Mouse (Mus musculus) forebrain, embryonic 15.5 days (tissue): Measurements from ENCODE around the gene Tmbim4. TPM values are rescaled to one million over a fixed set of nuclear protein-coding genes. Genes with fewer than 3 reads are reported as not detected.
"Not testable (repeated sequence)": the region's sequence is repeated elsewhere in the genome, so short reads cannot be mapped to it uniquely, and the experiment has no call there.

Experiments
- ATAC-seq: fragments of 200-750 bp; cut with Nextera tagmentation; replicated peaks from 2 replicates; pipeline ENCODE4 v1.8.0; 2017; ENCODE audit warnings: mild to moderate bottlenecking, moderate TSS enrichment, moderate library complexity
- H3K27ac ChIP-seq: fragments of 300-500 bp; sonication (generic); replicated peaks from 2 replicates; pipeline ENCODE4 v1.5.1; 2015; ENCODE audit warnings: mild to moderate bottlenecking, inconsistent platforms
- H3K27me3 ChIP-seq: fragments of 300-500 bp; sonication (generic); 2 replicates; pipeline ENCODE4 v1.6.1; 2015; ENCODE audit warnings: inconsistent platforms
- H3K36me3 ChIP-seq: fragments of 300-500 bp; sonication (generic); 2 replicates; pipeline ENCODE4 v1.6.1; 2015; ENCODE audit warnings: mild to moderate bottlenecking, inconsistent platforms
- H3K4me1 ChIP-seq: fragments of 300-500 bp; sonication (generic); 2 replicates; pipeline ENCODE4 v1.6.1; 2015; ENCODE audit warnings: inconsistent platforms
- H3K4me2 ChIP-seq: fragments of 300-500 bp; sonication (generic); replicated peaks from 2 replicates; pipeline ENCODE4 v1.6.1; 2015; ENCODE audit warnings: mild to moderate bottlenecking, inconsistent platforms
- H3K4me3 ChIP-seq: fragments of 300-500 bp; sonication (generic); 2 replicates; pipeline ENCODE4 v1.5.1; 2015; ENCODE audit warnings: mild to moderate bottlenecking, inconsistent platforms
- H3K9ac ChIP-seq: fragments of 300-500 bp; sonication (generic); replicated peaks from 2 replicates; pipeline ENCODE4 v1.6.1; 2015; ENCODE audit warnings: mild to moderate bottlenecking, inconsistent platforms
- H3K9me3 ChIP-seq: fragments of 300-500 bp; sonication (generic); 2 replicates; pipeline ENCODE4 v1.6.1; 2016; ENCODE audit warnings: inconsistent platforms
- WGBS: fragments of 180-500 bp; shearing (Covaris S2); methylation state at CpG from one replicate; pipeline ENCODE4 v1.1.7; 2015; ENCODE audit warnings: mixed read lengths; 5-methylcytosine and 5-hydroxymethylcytosine counted together
- polyA plus RNA-seq: library from polyadenylated mRNA; unstranded; fragments of >200 nt; fragmentation: Nextera tagmentation; extraction: Ambion mirVana; gene quantifications from 2 replicates; pipeline ENCODE4 v1.2.1, GENCODE M21; 2015

Gene Tmbim4
- polyA plus RNA-seq, 1 experiment from 2014 or later, result 74.4 TPM

DNA sequence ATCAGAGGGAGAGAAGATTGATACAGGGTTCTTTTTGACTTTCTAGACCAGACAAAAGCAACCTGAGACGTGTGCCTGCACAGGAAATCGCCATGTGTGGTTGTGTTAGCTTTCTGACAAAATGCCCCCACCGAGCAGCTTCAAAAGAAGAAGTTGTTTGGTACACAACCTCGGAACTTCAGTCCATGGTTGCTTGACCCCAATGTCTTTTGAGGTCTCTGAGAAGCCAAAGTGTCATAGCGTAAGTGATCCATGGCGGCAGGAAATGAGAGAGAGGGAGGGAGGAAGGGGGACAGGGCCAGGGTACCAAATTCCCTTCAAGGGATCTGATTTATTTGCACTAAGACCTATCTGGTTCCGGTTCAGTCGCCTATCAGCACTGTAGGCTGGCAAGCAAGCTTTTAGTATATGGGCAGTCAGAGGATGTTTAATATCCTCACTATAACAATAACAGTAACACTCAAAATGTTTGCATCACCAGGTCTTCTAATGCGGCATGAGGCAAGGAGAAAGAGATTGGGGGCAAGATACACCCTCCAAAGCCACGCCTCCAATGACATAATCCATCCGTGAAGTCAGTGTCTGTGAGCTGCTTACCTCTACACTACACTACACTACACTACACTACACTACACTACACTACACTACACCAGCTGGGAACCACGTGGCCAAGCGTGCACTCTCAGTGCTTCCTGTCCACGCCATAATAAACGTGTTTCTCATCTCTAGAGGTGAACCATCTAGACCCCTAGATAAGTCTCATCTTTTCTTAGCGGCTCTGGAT, 1.3 kb downstream of the Tmbim4 start:
- H3K4me1 ChIP-seq, result peaks cover 9% of the 10 kb centered on the region
- no peak overlapping the region for H3K9ac ChIP-seq
- H3K36me3 ChIP-seq, result no peaks in the 10 kb centered on the region
- no peak overlapping the region for H3K27ac ChIP-seq
- no peak for ATAC-seq
- H3K9me3 ChIP-seq, result no peaks in the 10 kb centered on the region
- H3K4me2 ChIP-seq, result no peak overlapping the region
- peaks cover 12% of the 10 kb centered on the region; the same call in 1 of the 2 replicates for H3K27me3 ChIP-seq
- 77% methylated on average over 16 of the region's 16 CpGs for WGBS
- no peak overlapping the region for H3K4me3 ChIP-seq

- no peak for ATAC-seq
- no peak overlapping the region for H3K9ac ChIP-seq
- no peak overlapping the region for H3K27ac ChIP-seq
- no peak overlapping the region for H3K4me3 ChIP-seq
- WGBS, result 84% methylated on average over 13 of the region's 13 CpGs
- no peaks in the 10 kb centered on the region for H3K36me3 ChIP-seq
- H3K27me3 ChIP-seq, result peaks cover 12% of the 10 kb centered on the region; the same call in 1 of the 2 replicates
- peaks cover 16% of the 10 kb centered on the region for H3K4me1 ChIP-seq
- no peaks in the 10 kb centered on the region for H3K9me3 ChIP-seq
- H3K4me2 ChIP-seq, result no peak overlapping the region
Observed at GRCm38 (mm10) chr10:120204591-120205210, 3.3 kb downstream of the Tmbim4 start.

DNA sequence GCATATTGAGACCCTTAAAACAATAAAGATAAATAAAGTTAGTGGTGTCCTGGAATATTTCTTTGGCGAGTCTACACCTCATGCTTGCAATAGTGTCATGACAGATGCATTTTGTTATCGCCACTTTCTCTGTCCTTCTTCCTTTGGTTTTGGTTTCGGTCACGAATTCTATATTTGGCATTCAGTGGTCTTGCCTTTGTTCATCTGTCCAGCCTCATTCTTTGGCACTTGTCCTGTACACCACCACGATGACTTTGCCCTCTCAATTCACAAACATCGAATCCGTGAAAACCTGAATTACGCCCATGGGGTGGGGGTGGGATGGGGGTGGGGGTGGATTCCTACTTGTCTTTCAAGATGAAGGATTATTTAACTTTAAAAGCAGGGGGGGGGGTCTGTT, 6.6 kb downstream of the Tmbim4 start:
- Histone ChIP-seq H3K4me3 (no peak overlapping the region), H3K4me1 (peaks cover 10% of the 10 kb centered on the region), H3K9me3 (no peaks in the 10 kb centered on the region), H3K4me2 (no peak overlapping the region), H3K36me3 (no peaks in the 10 kb centered on the region), H3K27ac (no peak overlapping the region), H3K9ac (no peak overlapping the region), H3K27me3 (no peaks in the 10 kb centered on the region)
- no peak for ATAC-seq
- 93% methylated on average over 8 of the region's 8 CpGs for WGBS

DNA sequence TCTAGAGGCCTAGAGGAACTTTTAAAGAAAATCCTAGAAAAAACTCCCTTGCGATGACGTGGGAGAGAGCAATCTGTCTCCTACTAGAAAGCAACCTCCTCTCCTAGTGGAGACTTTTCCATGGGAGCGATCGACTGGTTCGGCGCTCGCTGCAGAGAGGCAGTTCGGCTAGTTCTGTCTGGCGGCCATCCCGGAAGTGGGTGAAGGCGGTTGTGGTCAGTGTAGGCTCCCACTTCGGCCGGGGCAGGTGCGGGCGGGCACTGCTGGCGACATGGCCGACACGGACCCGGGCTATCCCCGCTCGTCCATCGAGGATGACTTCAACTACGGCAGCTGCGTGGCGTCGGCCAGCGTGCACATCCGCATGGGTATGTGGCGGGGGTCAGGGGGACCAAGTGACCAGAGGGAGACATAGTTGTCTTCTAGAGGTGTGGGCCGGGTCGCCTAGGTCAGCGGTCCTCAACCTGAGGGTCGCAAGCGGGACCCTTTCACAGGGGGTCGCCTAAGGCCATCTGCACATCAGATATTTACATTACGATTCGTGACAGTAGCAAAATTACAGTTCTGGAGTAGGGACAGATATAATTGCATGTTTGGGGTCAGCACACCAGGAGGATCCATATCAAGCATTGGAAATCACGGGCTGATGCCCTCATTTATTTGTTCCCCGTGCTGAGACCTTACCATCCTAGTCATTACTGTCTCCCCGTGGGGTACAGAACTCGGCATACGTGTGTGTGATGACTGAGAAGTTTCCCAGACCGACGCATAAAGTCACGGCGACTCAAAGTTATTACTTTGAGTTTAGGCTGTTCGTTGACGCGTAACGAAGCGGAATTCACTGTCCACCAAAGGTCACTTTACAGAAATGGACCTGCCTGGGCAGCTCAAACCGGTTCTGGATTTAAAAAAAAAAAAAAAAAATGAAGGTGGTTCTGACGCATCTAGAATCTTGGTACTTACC, 7.5 kb downstream of the Tmbim4 start:
- peak; percentile 91 for ATAC-seq
- peaks cover 10% of the 10 kb centered on the region for H3K4me1 ChIP-seq
- peak overlapping the region; percentile 20; the same call in 1 of the 2 replicates for H3K27ac ChIP-seq
- peak overlapping the region; percentile 51 for H3K4me2 ChIP-seq
- H3K36me3 ChIP-seq, result no peaks in the 10 kb centered on the region
- WGBS, result 5% methylated on average over 53 of the region's 53 CpGs
- H3K9ac ChIP-seq, result peak overlapping the region; percentile 88
- H3K27me3 ChIP-seq, result no peaks in the 10 kb centered on the region
- H3K4me3 ChIP-seq, result peak overlapping the region; percentile 81
- no peaks in the 10 kb centered on the region for H3K9me3 ChIP-seq

- Histone ChIP-seq H3K4me1 (peaks cover 10% of the 10 kb centered on the region), H3K27ac (no peak overlapping the region), H3K9me3 (no peaks in the 10 kb centered on the region), H3K36me3 (no peaks in the 10 kb centered on the region), H3K4me3 (peak overlapping the region; percentile 81), H3K4me2 (peak overlapping the region; percentile 51), H3K9ac (no peak overlapping the region), H3K27me3 (no peaks in the 10 kb centered on the region)
- no peak for ATAC-seq
- WGBS, result 75% methylated on average over 6 of the region's 6 CpGs
Observed at GRCm38 (mm10) chr10:120209539-120209925, 8.1 kb downstream of the Tmbim4 start.

- Histone ChIP-seq H3K4me2 (0 out of 2 replicates have a peak overlapping the region, but pooled peaks have one; percentile 51), H3K27me3 (no peaks in the 10 kb centered on the region), H3K9ac (no peak overlapping the region), H3K9me3 (no peaks in the 10 kb centered on the region), H3K4me3 (peak overlapping the region; percentile 81; the same call in 1 of the 2 replicates), H3K27ac (no peak overlapping the region), H3K36me3 (no peaks in the 10 kb centered on the region), H3K4me1 (peaks cover 10% of the 10 kb centered on the region)
- WGBS, result 84% methylated on average over 3 of the region's 3 CpGs
- no peak for ATAC-seq
Observed at GRCm38 (mm10) chr10:120210096-120210495, 8.7 kb downstream of the Tmbim4 start.

DNA sequence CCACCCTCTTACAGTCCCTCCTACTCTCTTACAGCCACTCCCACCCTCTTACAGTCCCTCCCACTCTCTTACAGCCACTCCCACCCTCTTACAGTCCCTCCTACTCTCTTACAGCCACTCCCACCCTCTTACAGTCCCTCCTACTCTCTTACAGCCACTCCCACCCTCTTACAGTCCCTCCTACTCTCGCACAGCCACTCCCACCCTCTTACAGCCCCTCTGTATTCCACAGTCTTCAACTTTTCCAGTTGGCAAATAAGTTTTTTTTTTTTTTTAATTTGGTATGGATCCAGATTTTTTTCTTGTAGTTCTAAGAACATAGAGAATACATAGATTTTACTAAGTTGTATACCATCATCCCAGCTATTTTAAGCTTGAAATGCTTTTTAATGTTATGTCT, 15.7 kb downstream of the Tmbim4 start:
- ATAC-seq, H3K4me3 ChIP-seq, H3K9me3 ChIP-seq, H3K27ac ChIP-seq, H3K9ac ChIP-seq, H3K4me2 ChIP-seq, H3K4me1 ChIP-seq, H3K27me3 ChIP-seq: not testable (repeated sequence)
- WGBS, result 90% methylated on average over 1 of the region's 1 CpGs
- H3K36me3 ChIP-seq, result peaks cover 11% of the 10 kb centered on the region; the same call in 1 of the 2 replicates

DNA sequence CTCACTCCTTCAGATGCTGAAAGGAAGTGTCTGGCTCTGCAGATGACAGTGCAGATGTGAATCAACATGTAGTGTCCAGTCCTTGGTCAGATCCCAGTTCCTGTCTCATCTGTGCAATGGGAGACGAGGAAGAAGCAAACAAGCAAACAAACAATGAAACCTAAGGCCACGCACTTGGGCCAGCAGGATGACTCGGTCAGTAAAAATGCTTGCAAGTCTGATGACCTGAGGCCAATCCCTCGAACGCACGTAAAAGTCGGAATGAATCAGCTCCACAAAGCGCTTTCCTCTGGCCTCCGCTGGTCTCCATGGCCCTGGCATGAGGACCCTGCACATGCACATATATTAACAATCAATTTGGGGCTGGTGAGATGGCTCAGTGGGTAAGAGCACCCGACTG, 17.6 kb downstream of the Tmbim4 start:
- ATAC-seq, result no peak
- WGBS, result 94% methylated on average over 10 of the region's 10 CpGs

GRCm38 (mm10) chr10:120219578-120220359, 18.4 kb downstream of the Tmbim4 start:
- 89% methylated on average over 14 of the region's 14 CpGs for WGBS
- Histone ChIP-seq H3K9ac (no peak overlapping the region), H3K27me3 (no peaks in the 10 kb centered on the region), H3K27ac (no peak overlapping the region), H3K4me3 (no peak overlapping the region), H3K36me3 (peaks cover 11% of the 10 kb centered on the region; the same call in 1 of the 2 replicates), H3K4me1 (no peaks in the 10 kb centered on the region), H3K4me2 (no peak overlapping the region), H3K9me3 (no peaks in the 10 kb centered on the region)
- ATAC-seq, result no peak

More for the DNA sequence above, 17.6 kb downstream of the Tmbim4 start:
- Histone ChIP-seq H3K9ac (no peak overlapping the region), H3K4me3 (no peak overlapping the region), H3K27ac (no peak overlapping the region), H3K36me3 (peaks cover 11% of the 10 kb centered on the region; the same call in 1 of the 2 replicates), H3K4me2 (no peak overlapping the region), H3K9me3 (no peaks in the 10 kb centered on the region), H3K4me1 (no peaks in the 10 kb centered on the region), H3K27me3 (no peaks in the 10 kb centered on the region)

- ATAC-seq, result no peak
- Histone ChIP-seq H3K4me1 (no peaks in the 10 kb centered on the region), H3K27ac (no peak overlapping the region), H3K36me3 (peaks cover 11% of the 10 kb centered on the region; the same call in 1 of the 2 replicates), H3K9ac (no peak overlapping the region), H3K9me3 (no peaks in the 10 kb centered on the region), H3K27me3 (no peaks in the 10 kb centered on the region), H3K4me2 (no peak overlapping the region), H3K4me3 (no peak overlapping the region)
- WGBS, result 89% methylated on average over 7 of the region's 7 CpGs
Observed at GRCm38 (mm10) chr10:120220776-120221175, 19.4 kb downstream of the Tmbim4 start.
